Mouse (Mus musculus): Measurements from ENCODE around the gene Rab38. TPM values are rescaled to one million over a fixed set of nuclear protein-coding genes. Genes with fewer than 3 reads are reported as not detected.

Gene Rab38
- total and polyA plus RNA-seq, 2 experiments from 2014 or later: 1.4 TPM; not detected in 1

- TF ChIP-seq EP300 (IDR thresholded peaks at IDR 0.05; ENCODE audit: low read depth) (no peak), CTCF (IDR thresholded peaks at IDR 0.05; ENCODE audit: low read depth) (no peak)
- H3K4me1 ChIP-seq (ENCODE audit: control insufficient read depth, insufficient read depth): no peaks in the 10 kb centered on the region
- no peak for ATAC-seq (ENCODE audit: insufficient read depth, low read depth)
- no peaks in the 10 kb centered on the region for H3K9me3 ChIP-seq (replicated peaks; ENCODE audit: control insufficient read depth, low read length)
- no peak overlapping the region for H3K27ac ChIP-seq (ENCODE audit: low read depth)
- no peaks in the 10 kb centered on the region for H3K36me3 ChIP-seq (replicated peaks; ENCODE audit: control insufficient read depth, insufficient read depth, low read length)
- H3K27me3 ChIP-seq (ENCODE audit: control insufficient read depth, insufficient read depth, low read length): no peaks in the 10 kb centered on the region
- DNase-seq (ENCODE audit: low spot score): no peak
- H3K4me2 ChIP-seq (ENCODE audit: low read depth, low read length): no peak overlapping the region
- H3K9ac ChIP-seq (replicated peaks; ENCODE audit: low read depth, low read length): no peak overlapping the region
- H3K4me3 ChIP-seq (ENCODE audit: low read depth, low read length): no peak overlapping the region
Observed at GRCm38 (mm10) chr7:88442649-88443048, 12.6 kb downstream of the Rab38 start.

GRCm38 (mm10) chr7:88443435-88443834 is 13.4 kb downstream of the Rab38 start:
- WGBS: 73% methylated on average over 4 of the region's 4 CpGs
- Histone ChIP-seq H3K9ac (replicated peaks; ENCODE audit: low read depth, low read length) (no peak overlapping the region), H3K9me3 (replicated peaks; ENCODE audit: control insufficient read depth, low read length) (no peaks in the 10 kb centered on the region), H3K4me2 (ENCODE audit: low read depth, low read length) (no peak overlapping the region), H3K27me3 (ENCODE audit: control insufficient read depth, insufficient read depth, low read length) (no peaks in the 10 kb centered on the region), H3K36me3 (replicated peaks; ENCODE audit: control insufficient read depth, insufficient read depth, low read length) (no peaks in the 10 kb centered on the region), H3K4me3 (ENCODE audit: low read depth, low read length) (no peak overlapping the region), H3K4me1 (ENCODE audit: control insufficient read depth, insufficient read depth) (no peaks in the 10 kb centered on the region), H3K27ac (ENCODE audit: low read depth) (no peak overlapping the region)
- DNase-seq (ENCODE audit: low spot score) (no peak), ATAC-seq (ENCODE audit: insufficient read depth, low read depth) (no peak)
- TF ChIP-seq EP300 (IDR thresholded peaks at IDR 0.05; ENCODE audit: low read depth) (no peak), CTCF (IDR thresholded peaks at IDR 0.05; ENCODE audit: low read depth) (no peak)

GRCm38 (mm10) chr7:88445320-88445903 is 15.3 kb downstream of the Rab38 start:
- Histone ChIP-seq H3K4me2 (ENCODE audit: low read depth, low read length) (no peak overlapping the region), H3K27ac (ENCODE audit: low read depth) (no peak overlapping the region), H3K4me3 (ENCODE audit: low read depth, low read length) (no peak overlapping the region), H3K27me3 (ENCODE audit: control insufficient read depth, insufficient read depth, low read length) (no peaks in the 10 kb centered on the region), H3K36me3 (replicated peaks; ENCODE audit: control insufficient read depth, insufficient read depth, low read length) (no peaks in the 10 kb centered on the region), H3K9me3 (replicated peaks; ENCODE audit: control insufficient read depth, low read length) (no peaks in the 10 kb centered on the region), H3K4me1 (ENCODE audit: control insufficient read depth, insufficient read depth) (no peaks in the 10 kb centered on the region), H3K9ac (replicated peaks; ENCODE audit: low read depth, low read length) (no peak overlapping the region)
- no peak for ATAC-seq (ENCODE audit: insufficient read depth, low read depth)
- no peak for DNase-seq (ENCODE audit: low spot score)
- 54% methylated on average over 2 of the region's 2 CpGs for WGBS
- TF ChIP-seq EP300 (IDR thresholded peaks at IDR 0.05; ENCODE audit: low read depth) (no peak), CTCF (IDR thresholded peaks at IDR 0.05; ENCODE audit: low read depth) (no peak)

- H3K9ac ChIP-seq (replicated peaks; ENCODE audit: low read depth, low read length): no peak overlapping the region
- no peak for TF ChIP-seq CTCF (IDR thresholded peaks at IDR 0.05; ENCODE audit: low read depth)
- TF ChIP-seq EP300 (IDR thresholded peaks at IDR 0.05; ENCODE audit: low read depth): no peak
- ATAC-seq (ENCODE audit: insufficient read depth, low read depth) (no peak), DNase-seq (ENCODE audit: low spot score) (no peak)
- 79% methylated on average over 1 of the region's 1 CpGs for WGBS
- H3K4me2 ChIP-seq (ENCODE audit: low read depth, low read length): no peak overlapping the region
- no peaks in the 10 kb centered on the region for H3K4me1 ChIP-seq (ENCODE audit: control insufficient read depth, insufficient read depth)
- H3K27ac ChIP-seq (ENCODE audit: low read depth): no peak overlapping the region
- H3K36me3 ChIP-seq (replicated peaks; ENCODE audit: control insufficient read depth, insufficient read depth, low read length): no peaks in the 10 kb centered on the region
- no peak overlapping the region for H3K4me3 ChIP-seq (ENCODE audit: low read depth, low read length)
- H3K27me3 ChIP-seq (ENCODE audit: control insufficient read depth, insufficient read depth, low read length): no peaks in the 10 kb centered on the region
- H3K9me3 ChIP-seq (replicated peaks; ENCODE audit: control insufficient read depth, low read length): no peaks in the 10 kb centered on the region
Observed at GRCm38 (mm10) chr7:88453234-88453633, 23.2 kb downstream of the Rab38 start.

- no peaks in the 10 kb centered on the region for H3K4me1 ChIP-seq (ENCODE audit: control insufficient read depth, insufficient read depth)
- TF ChIP-seq CTCF (IDR thresholded peaks at IDR 0.05; ENCODE audit: low read depth) (no peak), EP300 (IDR thresholded peaks at IDR 0.05; ENCODE audit: low read depth) (no peak)
- H3K36me3 ChIP-seq (replicated peaks; ENCODE audit: control insufficient read depth, insufficient read depth, low read length): no peaks in the 10 kb centered on the region
- H3K4me2 ChIP-seq (ENCODE audit: low read depth, low read length): no peak overlapping the region
- H3K9ac ChIP-seq (replicated peaks; ENCODE audit: low read depth, low read length): no peak overlapping the region
- no peak overlapping the region for H3K27ac ChIP-seq (ENCODE audit: low read depth)
- H3K4me3 ChIP-seq (ENCODE audit: low read depth, low read length): no peak overlapping the region
- no peaks in the 10 kb centered on the region for H3K27me3 ChIP-seq (ENCODE audit: control insufficient read depth, insufficient read depth, low read length)
- no peak for ATAC-seq (ENCODE audit: insufficient read depth, low read depth)
- DNase-seq (ENCODE audit: low spot score): no peak
- no peaks in the 10 kb centered on the region for H3K9me3 ChIP-seq (replicated peaks; ENCODE audit: control insufficient read depth, low read length)
- WGBS: 63% methylated on average over 3 of the region's 3 CpGs
Observed at GRCm38 (mm10) chr7:88457827-88458226, 27.8 kb downstream of the Rab38 start.

- no peak overlapping the region for H3K27ac ChIP-seq (ENCODE audit: low read depth)
- H3K4me3 ChIP-seq (ENCODE audit: low read depth, low read length): no peak overlapping the region
- no peaks in the 10 kb centered on the region for H3K27me3 ChIP-seq (ENCODE audit: control insufficient read depth, insufficient read depth, low read length)
- no peaks in the 10 kb centered on the region for H3K36me3 ChIP-seq (replicated peaks; ENCODE audit: control insufficient read depth, insufficient read depth, low read length)
- WGBS: 56% methylated on average over 3 of the region's 3 CpGs
- no peak overlapping the region for H3K9ac ChIP-seq (replicated peaks; ENCODE audit: low read depth, low read length)
- no peak for DNase-seq (ENCODE audit: low spot score)
- H3K4me1 ChIP-seq (ENCODE audit: control insufficient read depth, insufficient read depth): no peaks in the 10 kb centered on the region
- no peaks in the 10 kb centered on the region for H3K9me3 ChIP-seq (replicated peaks; ENCODE audit: control insufficient read depth, low read length)
- no peak for ATAC-seq (ENCODE audit: insufficient read depth, low read depth)
- TF ChIP-seq EP300 (IDR thresholded peaks at IDR 0.05; ENCODE audit: low read depth): no peak
- TF ChIP-seq CTCF (IDR thresholded peaks at IDR 0.05; ENCODE audit: low read depth): no peak
- no peak overlapping the region for H3K4me2 ChIP-seq (ENCODE audit: low read depth, low read length)
Observed at GRCm38 (mm10) chr7:88467754-88468153, 37.7 kb downstream of the Rab38 start.
